21 mouse cellular contexts compared by ENCODE assay signal in genomic region chr1:137376685-137377084, GRCm38 (mm10).
DNase-seq lines count a peak whose midpoint lies in the region; ATAC-seq lines count a peak whose summit lies in the region.
"Had no signal": no experiment of that assay in that cellular context is flagged by ENCODE, and none has a peak within 500 bp of the region (broad histone marks: within the 10 kb centered on the region; RNA-seq: fewer than 3 reads in every experiment).

No protein-coding gene starts in this region.

- no peaks in the 10 kb centered on the region for H3K9me3 ChIP-seq in kidney, embryonic 16.5 days (ENCODE audit: low read length)
- H3K9me3 ChIP-seq in limb, embryonic 13.5 days, result no peaks in the 10 kb centered on the region
- H3K9me3 ChIP-seq: forebrain, embryonic 10.5 days; forebrain, embryonic 13.5 days; hindbrain, embryonic 12.5 days; hindbrain, embryonic 15.5 days had no signal

- no peak overlapping the region; the same call in 1 of the 2 replicates for H3K27ac ChIP-seq in kidney, embryonic 16.5 days (ENCODE audit: low read length)
- H3K27ac ChIP-seq in limb, embryonic 13.5 days, result no peak overlapping the region
- H3K27ac ChIP-seq: gastrocnemius, adult 2 months; hindbrain, embryonic 12.5 days; hindbrain, embryonic 15.5 days had no signal

- H3K4me1 ChIP-seq in kidney, embryonic 16.5 days (ENCODE audit: insufficient read depth, low read length), result peaks cover 14% of the 10 kb centered on the region
- H3K4me1 ChIP-seq in limb, embryonic 13.5 days, result peaks cover 52% of the 10 kb centered on the region

- 16% methylated on average over 10 of the region's 10 CpGs for WGBS in kidney, embryonic 16.5 days
- WGBS in limb, embryonic 13.5 days, result 17% methylated on average over 10 of the region's 10 CpGs

- H3K4me3 ChIP-seq in kidney, embryonic 16.5 days (ENCODE audit: low read length), result no peak overlapping the region
- no peak overlapping the region for H3K4me3 ChIP-seq in limb, embryonic 13.5 days
- H3K4me3 ChIP-seq: forebrain, embryonic 10.5 days; forebrain, embryonic 13.5 days; gastrocnemius, adult 2 months; hindbrain, embryonic 12.5 days; hindbrain, embryonic 15.5 days had no signal

- H3K4me2 ChIP-seq in kidney, embryonic 16.5 days (replicated peaks; ENCODE audit: low read depth, low read length), result no peak overlapping the region
- no peak overlapping the region for H3K4me2 ChIP-seq in limb, embryonic 13.5 days (replicated peaks)
- H3K4me2 ChIP-seq: forebrain, embryonic 13.5 days; heart, embryonic 11.5 days; hindbrain, embryonic 12.5 days; hindbrain, embryonic 15.5 days had no signal

- no peaks in the 10 kb centered on the region for H3K27me3 ChIP-seq in kidney, embryonic 16.5 days (ENCODE audit: insufficient read depth, low read length)
- H3K27me3 ChIP-seq in limb, embryonic 13.5 days, result 0 out of 2 replicates have a peak, but pooled peaks cover 8% of the 10 kb centered on the region
- H3K27me3 ChIP-seq: forebrain, embryonic 13.5 days; hindbrain, embryonic 12.5 days; hindbrain, embryonic 15.5 days had no signal

- DNase-seq in kidney, postnatal 10 days, result no peak
- DNase-seq in forelimb bud, embryonic 11.5 days (ENCODE audit: low read depth, low spot score), result peak; percentile 31
- no peak for DNase-seq in layer of hippocampus, postnatal 25 days (ENCODE audit: extremely low spot score in 1 of 2, low spot score in 1 of 2)
- no peak for DNase-seq in adrenal gland, postnatal 10 days
- DNase-seq: adrenal gland, adult 8-10 months; adrenal gland, postnatal 36 days; cerebellum, adult 18-20 months; cerebellum, adult 9-10 months; cerebellum, postnatal 14 days; gastrocnemius, adult 2 months; gastrocnemius, postnatal 14 days; heart, adult 11 months had no signal

- peak; percentile 41; the same call in 1 of the 2 replicates for ATAC-seq in kidney, embryonic 16.5 days (ENCODE audit: low FRiP score, low TSS enrichment)
- peak; percentile 54; the same call in 1 of the 2 replicates for ATAC-seq in limb, embryonic 13.5 days (ENCODE audit: low FRiP score, low read depth)
- ATAC-seq: CD4-positive, CD25-positive, alpha-beta regulatory T cell, adult 4 months; forebrain, embryonic 13.5 days; forebrain, embryonic 16.5 days had no signal

- H3K36me3 ChIP-seq in kidney, embryonic 16.5 days (ENCODE audit: insufficient read depth, low read length), result no peaks in the 10 kb centered on the region
- no peaks in the 10 kb centered on the region for H3K36me3 ChIP-seq in limb, embryonic 13.5 days
- H3K36me3 ChIP-seq: forebrain, embryonic 10.5 days; hindbrain, embryonic 12.5 days; hindbrain, embryonic 15.5 days had no signal

- no peak overlapping the region for H3K9ac ChIP-seq in kidney, embryonic 16.5 days (replicated peaks; ENCODE audit: low read length)
- H3K9ac ChIP-seq in limb, embryonic 13.5 days, result no peak overlapping the region
- H3K9ac ChIP-seq: forebrain, embryonic 13.5 days; hindbrain, embryonic 12.5 days; hindbrain, embryonic 15.5 days had no signal
